Mouse (Mus musculus): ENCODE data around the gene Sis. TPM values are rescaled to one million over a fixed set of nuclear protein-coding genes. Genes with fewer than 3 reads are reported as not detected.

Gene Sis
- total RNA-seq (2021): not detected

DNA sequence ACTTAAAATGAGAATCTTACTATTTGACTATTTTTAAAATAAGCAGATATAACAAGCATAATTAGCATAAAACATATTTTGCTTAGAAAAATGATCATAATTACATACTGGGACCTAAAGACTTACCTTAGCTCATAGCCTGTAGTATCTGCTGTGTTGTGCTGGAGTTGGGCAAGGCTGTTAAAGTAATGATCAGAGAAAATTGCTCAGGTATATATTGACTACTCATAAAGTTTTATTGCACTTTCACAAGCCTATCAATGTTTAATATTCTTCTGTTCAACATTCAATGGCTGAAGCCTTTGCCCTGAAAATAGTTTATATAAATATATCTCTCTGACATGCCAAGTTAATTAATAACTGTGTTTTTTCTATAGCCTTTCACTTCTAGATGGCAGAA lies at the start of gene Sis:
Gene Sis, minus strand, starts transcription at position 189 of the 400 bp plus-strand sequence.
- intact Hi-C loops (cut with DNase I): no loop called here

GRCm38 (mm10) chr3:73006045-73006444 lies 38.4 kb upstream of the Sis start:
- DNase-seq (ENCODE audit: low spot score): no peak
- intact Hi-C loops (cut with DNase I): no loop called here

More for the DNA sequence above, at the start of gene Sis:
- DNase-seq (ENCODE audit: low spot score): no peak

DNA sequence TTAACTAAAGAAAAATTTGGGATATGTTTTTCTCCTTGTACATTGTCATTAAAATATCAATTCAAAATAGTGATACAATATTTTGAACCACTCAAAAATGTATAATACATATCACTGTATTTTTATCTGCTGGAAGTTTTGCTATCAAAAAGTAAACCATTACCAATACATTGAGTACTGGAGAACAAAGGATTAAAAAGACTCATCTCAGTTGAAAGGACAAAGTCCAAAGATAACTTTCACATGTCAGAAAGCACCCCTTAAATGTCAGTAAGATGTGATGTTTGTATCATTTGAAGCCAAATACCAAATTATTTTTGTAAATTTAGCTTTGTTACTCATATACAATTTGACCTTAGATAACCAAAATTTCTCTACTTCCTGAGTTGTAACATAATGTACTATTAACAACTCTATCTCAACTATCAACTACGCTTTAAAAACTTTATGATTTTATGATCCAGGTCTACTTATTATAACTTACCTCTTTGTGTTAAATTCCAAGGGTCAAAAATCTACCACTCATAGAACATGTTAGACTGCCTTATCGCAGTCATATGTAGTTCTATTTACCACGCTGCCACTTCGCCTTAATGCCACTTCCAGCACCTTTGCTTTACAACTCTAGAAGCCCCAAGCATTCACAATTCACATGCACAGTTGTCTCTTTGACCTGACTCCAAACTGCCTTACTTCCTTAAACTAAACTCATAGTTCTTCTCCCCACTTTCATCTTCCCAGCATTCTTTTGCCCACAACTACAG lies 35.5 kb upstream of the Sis start:
- DNase-seq (ENCODE audit: low spot score): no peak
- intact Hi-C loops (cut with DNase I): no loop called here

DNA sequence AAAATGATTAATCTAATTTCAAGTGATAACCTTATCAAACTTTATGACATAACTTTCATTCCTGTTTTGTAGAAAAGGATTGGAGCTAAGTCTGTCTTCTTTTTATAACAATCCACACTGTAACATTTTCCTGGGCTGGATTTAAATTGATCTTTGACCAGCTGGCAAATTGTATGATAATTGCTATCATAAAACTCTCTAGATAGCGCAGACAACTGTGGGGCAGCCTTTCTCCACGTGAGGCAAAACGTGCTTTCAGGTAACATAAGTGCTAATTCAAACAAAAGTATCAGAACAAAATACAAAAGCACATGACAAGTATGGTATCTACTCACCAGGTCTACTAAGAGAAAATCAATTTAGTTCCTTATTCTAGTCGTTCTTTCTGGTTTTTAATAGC lies 29.9 kb upstream of the Sis start:
- DNase-seq (ENCODE audit: low spot score): no peak
- intact Hi-C loops (cut with DNase I): no loop called here

- intact Hi-C loops (cut with DNase I): no loop called here
- no peak for DNase-seq (ENCODE audit: low spot score)
Observed at GRCm38 (mm10) chr3:72990992-72991391, 23.3 kb upstream of the Sis start.

GRCm38 (mm10) chr3:72976602-72977001 lies 8.9 kb upstream of the Sis start:
- intact Hi-C loops (cut with DNase I): no loop called here
- DNase-seq (ENCODE audit: low spot score): no peak

DNA sequence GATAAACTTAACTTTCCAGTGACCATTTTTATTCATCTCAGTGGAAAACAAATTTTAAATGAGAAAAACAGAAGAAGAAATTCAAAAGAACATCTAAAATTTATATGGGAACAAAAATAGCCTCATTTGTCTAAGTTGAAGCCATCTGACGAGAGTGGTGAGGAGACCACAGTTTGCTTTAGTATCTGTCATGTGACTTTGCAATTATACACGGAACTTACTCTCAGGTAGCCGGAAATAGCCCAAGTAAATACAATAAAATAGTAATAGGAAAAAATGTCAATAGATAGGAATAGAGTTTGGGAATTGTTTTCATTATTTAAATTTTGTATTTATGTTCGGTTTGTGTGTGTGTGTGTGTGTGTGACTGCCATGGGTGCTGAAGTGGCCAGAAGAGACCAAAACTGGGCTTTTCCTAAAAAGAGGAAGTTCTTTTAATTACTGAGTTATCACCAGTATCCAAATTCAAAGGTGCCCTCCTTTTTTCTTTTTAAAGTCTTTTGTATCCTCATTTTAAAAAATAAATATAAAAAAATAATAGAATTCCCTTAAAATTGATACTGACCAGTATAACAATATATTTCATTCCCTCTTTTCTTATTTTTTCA lies 48.6 kb downstream of the Sis start:
- intact Hi-C loops (cut with DNase I): no loop called here
- no peak for DNase-seq (ENCODE audit: low spot score)

GRCm38 (mm10) chr3:72882501-72882900 lies 85.2 kb downstream of the Sis start:
- DNase-seq (ENCODE audit: low spot score): no peak
- intact Hi-C loops (cut with DNase I): no loop called here

DNA sequence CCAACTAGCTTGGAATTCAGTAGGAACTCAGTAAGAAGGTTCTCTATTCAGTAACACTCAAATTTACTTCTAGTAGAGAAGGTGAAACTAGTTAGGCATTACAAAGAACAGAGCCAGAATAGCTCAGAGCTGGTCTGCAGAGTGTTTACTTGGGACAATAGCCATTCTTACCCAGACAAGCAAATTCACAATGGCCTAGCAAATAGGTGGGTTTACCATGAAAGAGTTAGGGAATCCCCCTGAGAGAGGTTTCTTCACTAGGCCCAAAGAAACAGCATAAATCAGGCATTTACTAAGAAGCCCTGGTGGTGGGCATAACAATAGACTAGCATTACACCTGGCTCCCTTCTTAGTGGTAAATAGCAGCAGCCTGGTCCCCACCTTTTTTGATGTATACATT lies 99.5 kb downstream of the Sis start:
- DNase-seq (ENCODE audit: low spot score): no peak
- intact Hi-C loops (cut with DNase I): no loop called here

DNA sequence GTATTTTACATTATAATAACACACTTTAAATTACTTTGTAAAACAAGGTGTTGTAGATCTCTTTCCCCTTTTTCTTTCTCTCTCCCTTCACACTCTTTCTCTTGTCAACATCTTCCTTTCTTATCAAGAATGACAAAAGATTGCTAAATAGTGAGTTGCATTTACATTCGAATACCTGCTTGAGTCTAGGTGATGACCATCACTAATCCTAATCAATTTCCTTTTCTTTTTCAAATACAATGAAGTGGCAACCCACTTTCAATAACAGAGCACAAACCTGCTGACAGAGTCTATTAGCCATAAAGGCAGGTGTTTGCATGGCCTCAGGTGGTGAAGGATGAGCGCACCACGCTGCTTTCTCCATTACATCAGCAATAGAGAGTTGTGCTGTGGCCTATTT lies 108.9 kb downstream of the Sis start:
- intact Hi-C loops (cut with DNase I): no loop called here
- DNase-seq (ENCODE audit: low spot score): no peak

GRCm38 (mm10) chr3:72855405-72855804 lies 112.3 kb downstream of the Sis start:
- intact Hi-C loops (cut with DNase I): no loop called here
- no peak for DNase-seq (ENCODE audit: low spot score)

DNA sequence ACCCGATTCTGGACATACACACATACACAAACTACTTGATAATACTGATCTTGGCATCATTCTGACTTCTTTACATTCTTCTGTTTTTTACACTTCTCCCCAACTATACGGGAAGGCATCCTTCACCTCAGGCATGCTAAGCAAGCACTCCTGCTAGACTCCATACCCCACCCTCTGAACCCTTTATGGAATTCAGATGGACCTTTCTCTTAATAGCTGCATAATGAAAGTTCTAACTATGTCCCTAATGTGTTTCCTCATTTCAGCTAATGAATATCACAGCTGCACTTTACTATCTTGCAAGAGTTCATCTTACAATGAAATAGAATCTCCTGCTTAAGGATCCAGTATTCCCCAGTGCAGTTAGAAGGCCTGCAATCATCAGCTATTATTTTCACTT lies 127.0 kb downstream of the Sis start:
- intact Hi-C loops (cut with DNase I): no loop called here
- DNase-seq (ENCODE audit: low spot score): no peak

Other genes starting within 250 kb of the Sis start
- not detected for gene Slitrk3, start 89.9 kb upstream of the Sis start, total RNA-seq (2021)

All from heart, postnatal 25 days (tissue).